Mouse (Mus musculus) heart, adult 2 months (tissue): ENCODE measurements around the gene Zfhx3. TPM values are rescaled to one million over a fixed set of nuclear protein-coding genes. Genes with fewer than 3 reads are reported as not detected.

Experiments
- DNase-seq, 2 experiments: peaks; one replicate each; pipeline ENCODE4 v3.0.0; 2021
- H3K27ac ChIP-seq: fragments of 200-600 bp; 2 replicates; pipeline ENCODE4 v1.8.1; 2022
- H3K27me3 ChIP-seq: fragments of 200-500 bp; 2 replicates; pipeline ENCODE4 v1.6.1; 2012; ENCODE audit warnings: mild to moderate bottlenecking, low read length, inconsistent platforms, mixed read lengths; ENCODE audit not compliant: control insufficient read depth, insufficient read depth
- H3K36me3 ChIP-seq: fragments of 200-500 bp; 2 replicates; pipeline ENCODE4 v1.6.1; 2012; ENCODE audit warnings: low read length, inconsistent platforms; ENCODE audit not compliant: control insufficient read depth, insufficient read depth
- H3K4me1 ChIP-seq: fragments of 200-500 bp; 2 replicates; pipeline ENCODE4 v1.6.1; 2011; ENCODE audit warnings: low read length; ENCODE audit not compliant: control insufficient read depth, insufficient read depth
- H3K4me3 ChIP-seq: fragments of 200-600 bp; 2 replicates; pipeline ENCODE4 v1.8.1; 2022
- H3K79me2 ChIP-seq: fragments of 200-500 bp; replicated peaks from 2 replicates; pipeline ENCODE4 v1.6.1; 2012; ENCODE audit warnings: mild to moderate bottlenecking, inconsistent platforms, low read length, moderate library complexity, mixed read lengths; ENCODE audit not compliant: control insufficient read depth, insufficient read depth
- H3K9ac ChIP-seq: fragments of 200-500 bp; 2 replicates; pipeline ENCODE4 v1.6.1; 2012; ENCODE audit warnings: low read depth, mild to moderate bottlenecking, control low read depth, inconsistent platforms, low read length, mixed read lengths
- CTCF ChIP-seq: fragments of 200-600 bp; IDR thresholded peaks from 2 replicates; pipeline ENCODE4 v1.8.1; 2022; ENCODE audit warnings: antibody characterized with exemption, mild to moderate bottlenecking, moderate library complexity
- EP300 ChIP-seq: fragments of 200-500 bp; IDR thresholded peaks from 2 replicates; pipeline ENCODE4 v1.6.1; 2011; ENCODE audit warnings: low read depth, low read length, control low read depth; ENCODE audit not compliant: insufficient read depth
- POLR2A ChIP-seq: fragments of 200-500 bp; IDR thresholded peaks from 2 replicates; pipeline ENCODE4 v1.6.1; 2011; ENCODE audit warnings: mild to moderate bottlenecking, low read depth, low read length, control low read depth; ENCODE audit not compliant: insufficient read depth
- WGBS: fragments of 180-500 bp; shearing (Covaris S2); methylation state at CpG from one replicate; pipeline ENCODE4 v1.1.7; 2018; 5-methylcytosine and 5-hydroxymethylcytosine counted together
- intact Hi-C: fragments of 180-260 bp; cut with DNase I; formaldehyde crosslinking; loops from one replicate; pipeline ENCODE4 v1.15.1; 2025
- polyA plus RNA-seq: library from polyadenylated mRNA; depleted of rRNA; stranded (reverse); fragments of >200 nt; gene quantifications from 2 replicates; pipeline ENCODE4 v1.2.3, GENCODE M21; 2012
- total RNA-seq, 2 experiments: library from RNA; stranded (reverse); gene quantifications; 2 replicates each; pipeline ENCODE4 v1.2.3; 2021

The Zfhx3 gene
- total and polyA plus RNA-seq, 3 experiments = 1.8 to 8.3 (median 6.9) TPM

- no peak for TF ChIP-seq POLR2A
- TF ChIP-seq EP300 = no peak
- no peak for TF ChIP-seq CTCF
- H3K27me3 ChIP-seq = no peaks in the 10 kb centered on the region
- intact Hi-C loops = no loop called here
- no peak overlapping the region for H3K9ac ChIP-seq
- H3K27ac ChIP-seq = no peak overlapping the region
- WGBS = 68% methylated on average over 15 of the region's 15 CpGs
- H3K4me1 ChIP-seq = no peaks in the 10 kb centered on the region
- H3K79me2 ChIP-seq = no peaks in the 10 kb centered on the region
- no peaks in the 10 kb centered on the region for H3K36me3 ChIP-seq
- no peak overlapping the region for H3K4me3 ChIP-seq
- no peak for DNase-seq
Observed at GRCm38 (mm10) chr8:108419162-108419844, 476.9 kb downstream of the Zfhx3 start.

DNA sequence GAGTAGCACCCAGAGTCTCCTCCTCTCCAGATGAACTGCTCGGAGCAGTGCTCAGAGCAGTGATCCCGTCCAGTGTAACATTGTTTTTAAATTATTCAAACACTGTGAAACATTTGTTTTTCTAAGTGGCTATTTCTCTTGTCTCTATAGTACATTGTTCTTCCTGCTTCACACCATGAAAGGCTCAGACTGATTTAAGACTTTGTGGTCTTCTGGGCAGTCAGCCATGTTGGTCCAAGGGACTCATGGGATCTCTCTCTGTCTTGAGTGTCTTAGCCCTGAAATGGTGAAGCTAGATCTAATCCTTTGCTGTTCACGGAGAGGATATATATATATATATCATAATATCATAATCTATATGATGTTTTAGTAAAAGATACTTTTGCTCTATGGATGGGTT is 480.1 kb downstream of the Zfhx3 start:
- Histone ChIP-seq H3K9ac (no peak overlapping the region), H3K4me3 (no peak overlapping the region), H3K36me3 (no peaks in the 10 kb centered on the region), H3K27me3 (no peaks in the 10 kb centered on the region), H3K27ac (no peak overlapping the region), H3K4me1 (no peaks in the 10 kb centered on the region), H3K79me2 (no peaks in the 10 kb centered on the region)
- 82% methylated on average over 3 of the region's 3 CpGs for WGBS
- TF ChIP-seq EP300 = no peak
- TF ChIP-seq CTCF = no peak
- TF ChIP-seq POLR2A = no peak
- intact Hi-C loops = no loop called here
- DNase-seq = no peak

DNA sequence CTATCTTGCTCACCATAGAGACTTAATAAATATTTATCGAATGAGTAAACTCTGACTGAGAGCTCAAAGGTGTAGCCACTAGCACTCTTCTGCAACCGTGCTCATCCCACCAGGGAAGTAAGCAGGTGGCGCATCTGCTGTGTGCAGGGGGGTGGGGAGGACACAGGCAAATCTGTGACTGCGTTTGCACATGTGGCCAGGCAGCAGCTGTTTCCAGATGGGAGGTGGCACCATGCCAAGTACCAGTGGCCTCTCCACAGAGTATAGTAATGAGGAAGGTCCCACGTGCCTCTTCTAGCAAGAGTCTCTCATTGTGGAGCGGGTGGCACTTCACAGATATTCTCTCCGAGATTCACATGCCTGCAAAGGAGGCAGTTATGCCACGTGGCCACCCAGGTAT is 481.9 kb downstream of the Zfhx3 start:
- no peaks in the 10 kb centered on the region for H3K79me2 ChIP-seq
- H3K27me3 ChIP-seq = no peaks in the 10 kb centered on the region
- no peak overlapping the region for H3K9ac ChIP-seq
- intact Hi-C loops = no loop called here
- H3K4me3 ChIP-seq = no peak overlapping the region
- H3K4me1 ChIP-seq = no peaks in the 10 kb centered on the region
- peak in 1 of 2 experiments; percentile 3 for DNase-seq
- 52% methylated on average over 8 of the region's 8 CpGs for WGBS
- TF ChIP-seq POLR2A = no peak
- TF ChIP-seq EP300 = no peak
- TF ChIP-seq CTCF = no peak
- no peaks in the 10 kb centered on the region for H3K36me3 ChIP-seq
- H3K27ac ChIP-seq = no peak overlapping the region

DNA sequence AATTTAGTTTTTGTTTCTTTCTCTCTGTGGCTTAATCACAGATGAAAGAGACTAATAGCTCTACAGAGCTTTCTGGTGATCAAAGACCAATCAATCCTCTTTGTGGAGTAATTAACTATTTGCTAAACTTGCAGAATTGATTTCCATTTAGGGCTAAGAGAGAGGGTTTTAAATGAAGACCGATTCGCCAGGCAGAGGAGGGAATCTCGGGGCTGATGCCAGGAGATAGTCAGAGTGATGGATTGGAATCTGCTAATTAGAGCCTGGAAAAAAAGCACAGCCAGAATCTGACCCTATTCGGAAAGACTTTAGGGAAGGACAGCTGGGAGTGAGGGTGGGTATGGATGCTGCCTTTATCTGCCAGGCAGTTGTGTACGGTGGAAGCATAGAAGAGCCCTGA is 490.9 kb downstream of the Zfhx3 start:
- H3K27me3 ChIP-seq = no peaks in the 10 kb centered on the region
- no peak for TF ChIP-seq EP300
- no peak for TF ChIP-seq POLR2A
- no peaks in the 10 kb centered on the region for H3K4me1 ChIP-seq
- no peak for DNase-seq
- intact Hi-C loops = no loop called here
- H3K79me2 ChIP-seq = no peaks in the 10 kb centered on the region
- no peak overlapping the region for H3K4me3 ChIP-seq
- no peak overlapping the region for H3K27ac ChIP-seq
- WGBS = 54% methylated on average over 5 of the region's 5 CpGs
- no peak overlapping the region for H3K9ac ChIP-seq
- no peaks in the 10 kb centered on the region for H3K36me3 ChIP-seq

DNA sequence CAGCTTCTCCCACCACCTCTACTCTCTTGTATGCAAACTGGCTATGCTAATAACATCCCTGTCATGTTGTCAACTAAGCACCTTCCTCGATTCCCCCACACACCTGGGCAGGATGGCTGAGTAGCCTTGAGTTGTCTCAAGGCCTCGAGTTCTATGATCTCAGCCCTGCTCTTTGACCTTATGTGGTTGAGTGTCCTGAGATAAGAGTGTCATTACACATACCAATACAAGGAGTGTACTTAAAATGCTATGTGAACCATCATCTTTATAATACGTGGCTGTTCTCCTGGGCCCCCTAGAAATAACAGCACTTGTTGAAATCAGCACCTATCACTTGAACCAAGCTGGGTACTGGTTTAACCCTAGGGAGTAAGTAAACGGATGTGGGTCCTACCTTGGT is 492.1 kb downstream of the Zfhx3 start:
- Histone ChIP-seq H3K4me1 (no peaks in the 10 kb centered on the region), H3K27me3 (no peaks in the 10 kb centered on the region), H3K27ac (no peak overlapping the region), H3K36me3 (no peaks in the 10 kb centered on the region), H3K9ac (no peak overlapping the region), H3K4me3 (no peak overlapping the region), H3K79me2 (no peaks in the 10 kb centered on the region)
- intact Hi-C loops = no loop called here
- WGBS = 45% methylated on average over 4 of the region's 4 CpGs
- TF ChIP-seq EP300 (no peak), CTCF (no peak), POLR2A (no peak)
- no peak for DNase-seq

GRCm38 (mm10) chr8:108436336-108436735 is 493.9 kb downstream of the Zfhx3 start:
- no peaks in the 10 kb centered on the region for H3K79me2 ChIP-seq
- no peak for TF ChIP-seq POLR2A
- no peak for TF ChIP-seq EP300
- TF ChIP-seq CTCF = no peak

More at GRCm38 (mm10) chr8:108436336-108436735, 493.9 kb downstream of the Zfhx3 start:
- H3K27me3 ChIP-seq = no peaks in the 10 kb centered on the region
- no peak overlapping the region for H3K9ac ChIP-seq
- DNase-seq = no peak
- no peaks in the 10 kb centered on the region for H3K36me3 ChIP-seq
- 60% methylated on average over 12 of the region's 12 CpGs for WGBS
- no peak overlapping the region for H3K4me3 ChIP-seq
- no peak overlapping the region for H3K27ac ChIP-seq
- intact Hi-C loops = no loop called here
- H3K4me1 ChIP-seq = no peaks in the 10 kb centered on the region
